Comparison of ENCODE assay signal across 11 mouse cellular contexts in the genomic region with DNA sequence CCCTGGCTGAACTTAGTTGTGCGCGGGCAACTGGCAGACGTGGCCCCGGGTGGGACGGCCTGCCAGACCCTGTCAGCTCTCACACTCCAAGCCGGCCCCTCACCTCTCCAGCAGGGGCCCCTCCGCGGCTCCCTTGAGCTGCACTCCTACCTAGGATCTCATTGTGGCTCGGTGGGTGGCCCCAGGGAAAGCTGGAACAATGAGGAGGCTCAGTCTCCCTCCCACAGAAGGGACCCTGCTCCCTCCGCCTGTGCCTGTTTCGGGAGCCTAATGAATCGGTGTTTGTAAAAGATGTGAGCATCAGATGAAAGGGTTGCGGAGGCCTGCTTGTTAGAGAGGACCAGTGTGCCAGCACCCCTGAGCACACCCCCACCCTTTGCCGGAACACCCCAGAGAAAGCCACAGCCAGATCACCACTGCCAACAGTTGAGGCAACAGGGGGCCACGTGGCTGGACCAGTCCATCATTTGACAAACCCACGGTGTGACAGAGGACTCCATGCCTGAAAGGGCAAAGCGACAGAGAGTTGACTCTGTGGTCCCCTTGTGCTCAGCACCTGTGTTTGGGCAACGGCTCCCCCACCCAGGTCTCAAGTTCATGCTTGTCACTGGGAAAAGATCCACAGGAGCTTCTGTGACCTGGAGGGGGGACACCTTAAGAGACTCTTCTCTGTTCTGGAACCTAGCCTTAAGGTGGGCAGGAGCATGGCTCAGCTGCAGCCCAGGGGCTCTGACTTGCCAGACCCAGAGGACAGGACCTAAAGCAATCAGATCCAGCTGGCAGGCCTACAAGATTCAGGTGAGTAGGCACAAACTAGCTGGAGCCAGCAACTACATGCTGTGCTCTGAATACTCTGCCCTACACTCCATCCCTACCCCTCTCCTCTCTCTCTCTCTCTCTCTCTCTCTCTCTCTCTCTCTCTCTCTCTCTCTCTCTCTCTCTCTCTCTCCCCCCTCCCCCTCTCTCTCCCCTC.
DNase-seq lines count a peak whose midpoint lies in the region; ATAC-seq and TF ChIP-seq lines count a peak whose summit lies in the region.
"Had no signal": no experiment of that assay in that cellular context is flagged by ENCODE, and none has a peak within 500 bp of the region (broad histone marks: within the 10 kb centered on the region; RNA-seq: fewer than 3 reads in every experiment).

No protein-coding gene starts in this region.

- intact Hi-C loops in left cerebral cortex, postnatal 4 days (cut with DNase I): no loop called here
- intact Hi-C loops in left cerebral cortex, postnatal 25 days (cut with DNase I): no loop called here

- no peak overlapping the region for H3K27ac ChIP-seq in hindbrain, embryonic 12.5 days
- no peak overlapping the region for H3K27ac ChIP-seq in hindbrain, postnatal 0 days
- H3K27ac ChIP-seq in forebrain, embryonic 11.5 days (ENCODE audit: low read depth, low read length): no peak overlapping the region
- no peak overlapping the region for H3K27ac ChIP-seq in kidney, postnatal 0 days
- H3K27ac ChIP-seq in neural tube, embryonic 13.5 days (replicated peaks): no peak overlapping the region

- WGBS in hindbrain, embryonic 12.5 days: 12% methylated on average over 18 of the region's 18 CpGs
- 18% methylated on average over 18 of the region's 18 CpGs for WGBS in hindbrain, postnatal 0 days
- 6% methylated on average over 18 of the region's 18 CpGs for WGBS in forebrain, embryonic 11.5 days
- WGBS in kidney, postnatal 0 days: 19% methylated on average over 18 of the region's 18 CpGs
- 9% methylated on average over 18 of the region's 18 CpGs for WGBS in neural tube, embryonic 13.5 days

- H3K4me2 ChIP-seq in hindbrain, embryonic 12.5 days (replicated peaks): peak overlapping the region; percentile 20; the same call in 1 of the 2 replicates
- H3K4me2 ChIP-seq in hindbrain, postnatal 0 days (ENCODE audit: low read depth, low read length): no peak overlapping the region
- peak overlapping the region; percentile 39 for H3K4me2 ChIP-seq in forebrain, embryonic 11.5 days (ENCODE audit: low read depth, low read length, severe bottlenecking)
- no peak overlapping the region for H3K4me2 ChIP-seq in kidney, postnatal 0 days (ENCODE audit: low read length)
- peak overlapping the region; percentile 18; the same call in 1 of the 2 replicates for H3K4me2 ChIP-seq in neural tube, embryonic 13.5 days

- no peaks in the 10 kb centered on the region for H3K36me3 ChIP-seq in hindbrain, embryonic 12.5 days
- H3K36me3 ChIP-seq in hindbrain, postnatal 0 days (ENCODE audit: insufficient read depth, low read length): no peaks in the 10 kb centered on the region
- H3K36me3 ChIP-seq in forebrain, embryonic 11.5 days (ENCODE audit: control insufficient read depth, insufficient read depth, low read length): no peaks in the 10 kb centered on the region
- no peaks in the 10 kb centered on the region for H3K36me3 ChIP-seq in kidney, postnatal 0 days (ENCODE audit: insufficient read depth, low read length)
- no peaks in the 10 kb centered on the region for H3K36me3 ChIP-seq in neural tube, embryonic 13.5 days

- no peaks in the 10 kb centered on the region for H3K9me3 ChIP-seq in hindbrain, embryonic 12.5 days (replicated peaks)
- no peaks in the 10 kb centered on the region for H3K9me3 ChIP-seq in hindbrain, postnatal 0 days (ENCODE audit: low read length)
- no peaks in the 10 kb centered on the region for H3K9me3 ChIP-seq in forebrain, embryonic 11.5 days (ENCODE audit: control insufficient read depth, low read length)
- H3K9me3 ChIP-seq in kidney, postnatal 0 days (replicated peaks; ENCODE audit: low read length): no peaks in the 10 kb centered on the region
- no peaks in the 10 kb centered on the region for H3K9me3 ChIP-seq in neural tube, embryonic 13.5 days

- no peak overlapping the region for H3K9ac ChIP-seq in hindbrain, embryonic 12.5 days
- H3K9ac ChIP-seq in hindbrain, postnatal 0 days (replicated peaks; ENCODE audit: low read length): no peak overlapping the region
- H3K9ac ChIP-seq in forebrain, embryonic 11.5 days (ENCODE audit: low read length): no peak overlapping the region; the same call in 1 of the 2 replicates
- no peak overlapping the region for H3K9ac ChIP-seq in kidney, postnatal 0 days (ENCODE audit: low read depth, low read length)
- no peak overlapping the region for H3K9ac ChIP-seq in neural tube, embryonic 13.5 days

- no peak for DNase-seq in hindbrain, postnatal 0 days (ENCODE audit: low spot score)
- peak; percentile 72 for DNase-seq in forebrain, embryonic 11.5 days (ENCODE audit: low spot score)
- DNase-seq in kidney, postnatal 0 days (ENCODE audit: low spot score): no peak
- no peak for DNase-seq in thymus, postnatal 4 days
- no peak for DNase-seq in left cerebral cortex, postnatal 4 days
- no peak for DNase-seq in left cerebral cortex, postnatal 25 days (ENCODE audit: low spot score in 2 of 2)
- DNase-seq: heart, postnatal 36 days; layer of hippocampus, postnatal 36 days; lung, postnatal 14 days had no signal

- 0 out of 2 replicates have a peak, but pooled peaks have one; percentile 6 for ATAC-seq in hindbrain, embryonic 12.5 days (ENCODE audit: low FRiP score)
- no peak for ATAC-seq in hindbrain, postnatal 0 days
- peak; percentile 66 for ATAC-seq in forebrain, embryonic 11.5 days (replicated peaks; ENCODE audit: low FRiP score)
- no peak for ATAC-seq in kidney, postnatal 0 days (replicated peaks; ENCODE audit: low FRiP score, low read depth)
- ATAC-seq in neural tube, embryonic 13.5 days (ENCODE audit: low read depth): no peak

- H3K4me3 ChIP-seq in hindbrain, embryonic 12.5 days: no peak overlapping the region
- H3K4me3 ChIP-seq in hindbrain, postnatal 0 days (ENCODE audit: low read length): no peak overlapping the region
- H3K4me3 ChIP-seq in forebrain, embryonic 11.5 days (ENCODE audit: low read depth, low read length): no peak overlapping the region
- H3K4me3 ChIP-seq in kidney, postnatal 0 days (replicated peaks; ENCODE audit: low read depth, low read length): no peak overlapping the region
- H3K4me3 ChIP-seq in neural tube, embryonic 13.5 days: no peak overlapping the region

- no peak for TF ChIP-seq CTCF in hindbrain, postnatal 0 days (IDR thresholded peaks at IDR 0.05; ENCODE audit: low read depth)
- TF ChIP-seq CTCF in kidney, postnatal 0 days (IDR thresholded peaks at IDR 0.05; ENCODE audit: low read depth): 0 out of 2 replicates have a peak, but pooled peaks have one; percentile 1

- H3K4me1 ChIP-seq in hindbrain, embryonic 12.5 days: peaks cover 37% of the 10 kb centered on the region
- H3K4me1 ChIP-seq in hindbrain, postnatal 0 days (ENCODE audit: insufficient read depth, low read length): no peaks in the 10 kb centered on the region
- H3K4me1 ChIP-seq in forebrain, embryonic 11.5 days (replicated peaks; ENCODE audit: control insufficient read depth, insufficient read depth, low read length): peaks cover 21% of the 10 kb centered on the region
- H3K4me1 ChIP-seq in kidney, postnatal 0 days (replicated peaks; ENCODE audit: insufficient read depth, low read length): peaks cover 4% of the 10 kb centered on the region; the same call in 1 of the 2 replicates
- H3K4me1 ChIP-seq in neural tube, embryonic 13.5 days (replicated peaks): peaks cover 32% of the 10 kb centered on the region

- H3K27me3 ChIP-seq in hindbrain, embryonic 12.5 days: peaks cover 10% of the 10 kb centered on the region; the same call in 1 of the 2 replicates
- H3K27me3 ChIP-seq in hindbrain, postnatal 0 days (ENCODE audit: insufficient read depth, low read length): no peaks in the 10 kb centered on the region
- no peaks in the 10 kb centered on the region; the same call in 1 of the 2 replicates for H3K27me3 ChIP-seq in forebrain, embryonic 11.5 days (ENCODE audit: control insufficient read depth, insufficient read depth, low read length)
- H3K27me3 ChIP-seq in kidney, postnatal 0 days (ENCODE audit: insufficient read depth, low read length): no peaks in the 10 kb centered on the region
- peaks cover 22% of the 10 kb centered on the region for H3K27me3 ChIP-seq in neural tube, embryonic 13.5 days

Comparison
In these comparisons a context has a peak if more than half of its experiments do, and no peak if none do; other contexts are left out.
1. ATAC-seq: peak in hindbrain, embryonic 12.5 days (single experiment) and forebrain, embryonic 11.5 days (single experiment); none in hindbrain, postnatal 0 days (single experiment), kidney, postnatal 0 days (single experiment) and neural tube, embryonic 13.5 days (single experiment).
2. H3K4me2 ChIP-seq: peak in hindbrain, embryonic 12.5 days (single experiment), forebrain, embryonic 11.5 days (single experiment) and neural tube, embryonic 13.5 days (single experiment); none in hindbrain, postnatal 0 days (single experiment) and kidney, postnatal 0 days (single experiment).